Mouse (Mus musculus) liver, adult 2 months (tissue): ENCODE results near the gene Lman1l.

Source experiments
- CTCF ChIP-seq: fragments of 200-500 bp; IDR thresholded peaks from 2 replicates; pipeline ENCODE4 v1.5.1; 2011; ENCODE audit warnings: low read depth, low read length, control low read depth
- POLR2A ChIP-seq: fragments of 200-500 bp; IDR thresholded peaks from 2 replicates; pipeline ENCODE4 v1.6.1; 2011; ENCODE audit warnings: low read length, control low read depth; ENCODE audit not compliant: insufficient read depth; ENCODE audit errors: extremely low read depth

DNA sequence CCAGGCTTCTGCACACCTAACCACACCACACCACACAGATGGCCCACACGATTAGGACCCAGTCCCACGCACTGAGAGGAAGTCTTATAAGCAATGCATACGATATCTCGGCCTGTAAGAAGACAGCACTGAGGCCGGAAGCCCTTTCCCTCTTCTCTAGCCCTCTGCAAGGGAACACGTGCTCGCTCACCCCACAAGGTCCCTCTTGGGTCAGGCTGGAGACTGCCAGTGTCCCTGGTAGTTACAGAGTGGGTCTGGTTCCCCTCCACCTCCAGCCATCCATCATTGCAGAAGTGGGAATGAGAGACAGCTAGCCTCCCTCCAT is 23.2 kb upstream of the Lman1l start:
- no peak for TF ChIP-seq CTCF
- no peak for TF ChIP-seq POLR2A
